Mouse (Mus musculus) liver, embryonic 15.5 days (tissue): ENCODE results near the gene Ppargc1a. TPM values are rescaled to one million over a fixed set of nuclear protein-coding genes. Genes with fewer than 3 reads are reported as not detected.
A peak's percentile ranks its signal among the peaks of the same experiment; 100 is the strongest.

ENCODE experiments used
- ATAC-seq: fragments of 200-750 bp; cut with Nextera tagmentation; 2 replicates; pipeline ENCODE4 v1.8.0; 2017; ENCODE audit warnings: moderate number of reproducible peaks, mild to moderate bottlenecking, moderate library complexity; ENCODE audit not compliant: insufficient read depth
- H3K27ac ChIP-seq: fragments of 300-500 bp; sonication (generic); replicated peaks from 2 replicates; pipeline ENCODE4 v1.5.1; 2015; ENCODE audit warnings: mild to moderate bottlenecking, inconsistent platforms
- H3K27me3 ChIP-seq: fragments of 300-500 bp; sonication (generic); 2 replicates; pipeline ENCODE4 v1.6.1; 2015; ENCODE audit warnings: mild to moderate bottlenecking, inconsistent platforms
- H3K36me3 ChIP-seq: fragments of 300-500 bp; sonication (generic); replicated peaks from 2 replicates; pipeline ENCODE4 v1.6.1; 2015; ENCODE audit warnings: moderate library complexity, mild to moderate bottlenecking, inconsistent platforms
- H3K4me1 ChIP-seq: fragments of 300-500 bp; sonication (generic); replicated peaks from 2 replicates; pipeline ENCODE4 v1.6.1; 2015; ENCODE audit warnings: inconsistent platforms
- H3K4me2 ChIP-seq: fragments of 300-500 bp; sonication (generic); 2 replicates; pipeline ENCODE4 v1.6.1; 2015; ENCODE audit warnings: moderate library complexity, mild to moderate bottlenecking, inconsistent platforms
- H3K4me3 ChIP-seq: fragments of 300-500 bp; sonication (generic); replicated peaks from 2 replicates; pipeline ENCODE4 v1.5.1; 2015; ENCODE audit warnings: mild to moderate bottlenecking, inconsistent platforms
- H3K9ac ChIP-seq: fragments of 300-500 bp; sonication (generic); 2 replicates; pipeline ENCODE4 v1.6.1; 2015; ENCODE audit warnings: moderate library complexity, mild to moderate bottlenecking, inconsistent platforms
- H3K9me3 ChIP-seq: fragments of 300-500 bp; sonication (generic); replicated peaks from 2 replicates; pipeline ENCODE4 v1.6.1; 2016; ENCODE audit warnings: inconsistent platforms
- WGBS: fragments of 180-500 bp; shearing (Covaris S2); methylation state at CpG from one replicate; pipeline ENCODE4 v1.1.7; 2015; ENCODE audit warnings: mixed read lengths; ENCODE audit not compliant: insufficient replicate concordance; 5-methylcytosine and 5-hydroxymethylcytosine counted together
- polyA plus RNA-seq: library from polyadenylated mRNA; unstranded; fragments of >200 nt; fragmentation: Nextera tagmentation; extraction: Ambion mirVana; gene quantifications from 2 replicates; pipeline ENCODE4 v1.2.1, GENCODE M21; 2015

The Ppargc1a gene
- polyA plus RNA-seq, 1 experiment from 2014 or later = 2.7 TPM

GRCm38 (mm10) chr5:51497910-51498517 is 69.5 kb downstream of the Ppargc1a start:
- H3K4me2 ChIP-seq = no peak overlapping the region
- H3K9me3 ChIP-seq = no peaks in the 10 kb centered on the region
- no peaks in the 10 kb centered on the region for H3K36me3 ChIP-seq
- no peaks in the 10 kb centered on the region for H3K27me3 ChIP-seq
- no peak overlapping the region for H3K27ac ChIP-seq
- no peak for ATAC-seq
- H3K4me1 ChIP-seq = no peaks in the 10 kb centered on the region
- 14% methylated on average over 9 of the region's 9 CpGs for WGBS
- H3K4me3 ChIP-seq = no peak overlapping the region
- H3K9ac ChIP-seq = no peak overlapping the region

DNA sequence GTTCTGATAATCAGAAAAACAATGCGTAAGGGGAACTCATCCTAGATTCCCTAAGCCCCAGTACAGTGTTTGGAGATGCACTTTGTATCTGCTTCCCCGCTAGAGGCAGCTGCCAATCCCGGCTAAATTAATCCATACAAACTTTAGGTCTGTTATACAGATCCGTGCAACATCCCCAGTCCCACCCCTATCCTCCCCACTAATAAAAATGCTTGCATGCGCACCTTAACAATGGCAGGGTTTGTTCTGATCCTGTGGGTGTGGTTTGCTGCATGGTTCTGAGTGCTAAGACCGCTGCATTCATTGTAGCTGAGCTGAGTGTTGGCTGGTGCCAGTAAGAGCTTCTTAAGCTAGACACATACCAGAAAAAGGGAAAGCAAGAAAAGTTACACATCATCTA is 72.1 kb downstream of the Ppargc1a start:
- Histone ChIP-seq H3K4me1 (no peaks in the 10 kb centered on the region), H3K4me3 (no peak overlapping the region), H3K27ac (no peak overlapping the region), H3K27me3 (no peaks in the 10 kb centered on the region), H3K9me3 (no peaks in the 10 kb centered on the region), H3K36me3 (no peaks in the 10 kb centered on the region), H3K4me2 (no peak overlapping the region), H3K9ac (no peak overlapping the region)
- ATAC-seq = no peak
- 46% methylated on average over 6 of the region's 6 CpGs for WGBS

- ATAC-seq = no peak
- Histone ChIP-seq H3K4me3 (no peak overlapping the region), H3K27ac (no peak overlapping the region), H3K4me1 (no peaks in the 10 kb centered on the region), H3K27me3 (no peaks in the 10 kb centered on the region), H3K9me3 (no peaks in the 10 kb centered on the region), H3K9ac (no peak overlapping the region), H3K36me3 (no peaks in the 10 kb centered on the region), H3K4me2 (no peak overlapping the region)
- WGBS = 18% methylated on average over 15 of the region's 15 CpGs
Measured at GRCm38 (mm10) chr5:51494358-51494876, 73.1 kb downstream of the Ppargc1a start.

DNA sequence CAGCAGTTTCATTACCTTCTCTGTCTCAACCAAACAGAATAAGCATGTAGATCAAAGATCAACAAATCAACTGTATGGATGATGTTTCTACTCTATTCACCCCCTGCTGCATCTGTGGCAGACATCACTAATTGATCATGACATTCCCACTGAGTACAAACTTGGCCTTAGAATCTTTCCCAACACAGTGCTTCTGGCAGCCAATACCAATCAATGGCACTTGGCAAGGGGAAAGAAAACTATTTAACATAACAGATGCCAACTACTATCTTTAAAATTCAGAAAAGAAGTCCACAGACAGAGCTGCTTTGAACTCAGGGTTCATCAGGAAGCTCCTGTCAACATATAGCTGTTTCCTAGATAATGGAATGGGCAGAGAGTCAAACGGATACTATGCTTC is 83.8 kb downstream of the Ppargc1a start:
- Histone ChIP-seq H3K9ac (no peak overlapping the region), H3K27me3 (no peaks in the 10 kb centered on the region), H3K4me3 (no peak overlapping the region), H3K9me3 (no peaks in the 10 kb centered on the region), H3K27ac (no peak overlapping the region), H3K4me1 (no peaks in the 10 kb centered on the region), H3K36me3 (no peaks in the 10 kb centered on the region), H3K4me2 (no peak overlapping the region)
- no peak for ATAC-seq
- 36% methylated on average over 1 of the region's 1 CpGs for WGBS

GRCm38 (mm10) chr5:51479859-51480258 is 87.7 kb downstream of the Ppargc1a start:
- Histone ChIP-seq H3K27me3 (no peaks in the 10 kb centered on the region), H3K9ac (no peak overlapping the region), H3K36me3 (no peaks in the 10 kb centered on the region), H3K9me3 (no peaks in the 10 kb centered on the region), H3K27ac (no peak overlapping the region), H3K4me2 (no peak overlapping the region), H3K4me1 (no peaks in the 10 kb centered on the region), H3K4me3 (no peak overlapping the region)
- ATAC-seq = no peak

DNA sequence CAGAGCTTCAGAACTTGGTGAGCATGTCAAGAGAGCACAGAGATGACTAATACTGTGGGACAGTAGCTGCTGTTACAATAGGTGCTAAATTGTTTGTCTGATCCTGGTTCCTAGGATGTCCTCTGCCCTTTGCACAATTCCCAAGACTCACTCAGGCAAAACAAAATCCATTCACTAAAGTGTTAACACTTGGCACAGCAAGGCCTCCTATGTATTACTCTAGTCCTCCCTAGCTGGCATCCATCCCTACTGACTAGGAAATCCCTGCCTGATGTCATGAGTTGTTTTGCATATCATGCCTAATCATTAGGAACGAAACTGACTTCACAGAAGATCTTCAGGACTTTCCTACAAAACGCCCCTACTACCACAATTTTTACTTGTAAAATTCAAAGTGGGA is 88.1 kb downstream of the Ppargc1a start:
- Histone ChIP-seq H3K4me1 (no peaks in the 10 kb centered on the region), H3K36me3 (no peaks in the 10 kb centered on the region), H3K27me3 (no peaks in the 10 kb centered on the region), H3K4me2 (no peak overlapping the region), H3K9ac (no peak overlapping the region), H3K9me3 (no peaks in the 10 kb centered on the region), H3K4me3 (no peak overlapping the region), H3K27ac (no peak overlapping the region)
- 42% methylated on average over 2 of the region's 2 CpGs for WGBS
- ATAC-seq = no peak

DNA sequence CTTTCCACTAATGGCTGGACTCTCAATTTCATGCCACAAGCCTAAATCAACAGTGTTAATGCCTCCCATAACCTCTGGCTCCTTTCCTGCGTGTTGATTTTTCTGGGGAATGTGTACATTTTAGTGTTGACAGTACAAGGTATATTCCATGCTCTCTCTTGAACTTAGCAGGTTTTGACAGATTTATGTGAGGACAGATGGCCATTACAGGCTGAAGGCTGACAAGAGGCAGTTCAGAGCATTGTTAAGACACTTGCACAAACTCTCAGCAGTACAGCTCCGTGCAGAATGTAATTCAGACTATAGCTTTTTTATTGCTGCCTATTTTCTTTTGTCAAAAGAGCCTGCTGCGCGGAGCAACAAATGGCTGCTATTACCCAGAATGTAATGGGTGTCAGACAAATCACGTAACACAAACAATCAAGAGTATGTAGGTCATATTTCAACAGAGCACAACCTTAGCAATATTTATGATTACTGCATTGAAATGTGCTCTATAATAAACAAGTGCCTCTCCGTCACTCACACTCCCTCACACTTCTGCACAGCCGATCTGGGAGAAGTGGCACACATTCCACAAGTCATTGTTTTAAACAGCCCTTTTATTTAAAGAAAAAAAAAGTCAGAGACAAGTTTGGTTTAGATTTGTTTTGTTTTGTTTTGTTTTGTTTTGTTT is 89.1 kb downstream of the Ppargc1a start:
- Histone ChIP-seq H3K9ac (no peak overlapping the region), H3K4me3 (no peak overlapping the region), H3K4me1 (no peaks in the 10 kb centered on the region), H3K36me3 (no peaks in the 10 kb centered on the region; the same call in 1 of the 2 replicates), H3K9me3 (no peaks in the 10 kb centered on the region), H3K4me2 (no peak overlapping the region), H3K27me3 (no peaks in the 10 kb centered on the region), H3K27ac (no peak overlapping the region)
- 55% methylated on average over 7 of the region's 7 CpGs for WGBS
- peak; percentile 25; the same call in 1 of the 2 replicates for ATAC-seq

- Histone ChIP-seq H3K4me3 (no peak overlapping the region), H3K27ac (no peak overlapping the region), H3K9ac (no peak overlapping the region), H3K4me1 (no peaks in the 10 kb centered on the region), H3K36me3 (no peaks in the 10 kb centered on the region; the same call in 1 of the 2 replicates), H3K9me3 (no peaks in the 10 kb centered on the region), H3K4me2 (no peak overlapping the region), H3K27me3 (no peaks in the 10 kb centered on the region)
- 58% methylated on average over 3 of the region's 3 CpGs for WGBS
- no peak for ATAC-seq
Measured at GRCm38 (mm10) chr5:51477140-51477539, 90.4 kb downstream of the Ppargc1a start.

GRCm38 (mm10) chr5:51475034-51475541 is 92.4 kb downstream of the Ppargc1a start:
- H3K36me3 ChIP-seq = no peaks in the 10 kb centered on the region; the same call in 1 of the 2 replicates
- WGBS = 64% methylated on average over 4 of the region's 4 CpGs
- no peak overlapping the region for H3K4me3 ChIP-seq
- H3K9me3 ChIP-seq = no peaks in the 10 kb centered on the region
- no peak for ATAC-seq
- no peak overlapping the region for H3K9ac ChIP-seq
- no peaks in the 10 kb centered on the region for H3K27me3 ChIP-seq
- H3K4me2 ChIP-seq = no peak overlapping the region
- no peaks in the 10 kb centered on the region for H3K4me1 ChIP-seq
- no peak overlapping the region for H3K27ac ChIP-seq

GRCm38 (mm10) chr5:51471614-51472013 is 95.9 kb downstream of the Ppargc1a start:
- H3K4me1 ChIP-seq = no peaks in the 10 kb centered on the region
- ATAC-seq = no peak
- no peaks in the 10 kb centered on the region for H3K9me3 ChIP-seq
- no peaks in the 10 kb centered on the region; the same call in 1 of the 2 replicates for H3K36me3 ChIP-seq
- H3K9ac ChIP-seq = no peak overlapping the region
- no peaks in the 10 kb centered on the region for H3K27me3 ChIP-seq
- no peak overlapping the region for H3K27ac ChIP-seq
- H3K4me2 ChIP-seq = no peak overlapping the region
- no peak overlapping the region for H3K4me3 ChIP-seq
- 64% methylated on average over 4 of the region's 4 CpGs for WGBS

DNA sequence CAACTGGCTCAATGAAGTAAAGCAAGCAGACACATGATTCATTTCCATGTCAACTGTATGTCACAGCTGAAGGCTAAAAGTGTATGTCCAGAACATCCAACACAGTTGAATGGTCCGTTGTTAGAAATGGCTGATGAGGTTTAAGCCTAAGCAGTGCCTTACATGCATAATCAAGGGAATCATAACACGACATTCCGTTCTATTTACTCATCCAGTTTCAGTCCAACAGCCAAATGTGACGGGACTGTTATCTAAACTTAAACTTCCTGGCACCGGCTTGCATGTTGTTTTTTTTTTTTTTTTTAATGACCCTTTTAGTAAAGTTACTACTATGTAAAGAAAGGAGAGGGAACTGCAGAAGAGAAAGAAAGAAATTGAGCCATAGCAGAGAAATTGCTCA is 101.5 kb downstream of the Ppargc1a start:
- H3K9ac ChIP-seq = no peak overlapping the region
- no peak overlapping the region for H3K4me3 ChIP-seq
- H3K4me2 ChIP-seq = no peak overlapping the region
- no peaks in the 10 kb centered on the region for H3K27me3 ChIP-seq
- H3K36me3 ChIP-seq = no peaks in the 10 kb centered on the region
- H3K9me3 ChIP-seq = no peaks in the 10 kb centered on the region
- ATAC-seq = no peak
- H3K27ac ChIP-seq = no peak overlapping the region
- H3K4me1 ChIP-seq = no peaks in the 10 kb centered on the region
- WGBS = 52% methylated on average over 5 of the region's 5 CpGs
